Mouse (Mus musculus) B cell, adult 2 months (primary cell): ENCODE results near the gene Paxx.

ENCODE experiments used
- DNase-seq, 2 experiments: peaks; one replicate each; pipeline ENCODE4 v3.0.0; 2022

The Paxx gene

GRCm38 (mm10) chr2:25460551-25461309 lies at the start of gene Paxx:
Gene Paxx (minus strand): TSS chr2:25461094.
- peak; percentile 92 to 94 for DNase-seq

- DNase-seq, result peak; percentile 21 to 30
Measured at GRCm38 (mm10) chr2:25509912-25510311, 49.0 kb upstream of the Paxx start.

- DNase-seq, result peak; percentile 20 to 37
Measured at GRCm38 (mm10) chr2:25506964-25507363, 46.1 kb upstream of the Paxx start.

DNA sequence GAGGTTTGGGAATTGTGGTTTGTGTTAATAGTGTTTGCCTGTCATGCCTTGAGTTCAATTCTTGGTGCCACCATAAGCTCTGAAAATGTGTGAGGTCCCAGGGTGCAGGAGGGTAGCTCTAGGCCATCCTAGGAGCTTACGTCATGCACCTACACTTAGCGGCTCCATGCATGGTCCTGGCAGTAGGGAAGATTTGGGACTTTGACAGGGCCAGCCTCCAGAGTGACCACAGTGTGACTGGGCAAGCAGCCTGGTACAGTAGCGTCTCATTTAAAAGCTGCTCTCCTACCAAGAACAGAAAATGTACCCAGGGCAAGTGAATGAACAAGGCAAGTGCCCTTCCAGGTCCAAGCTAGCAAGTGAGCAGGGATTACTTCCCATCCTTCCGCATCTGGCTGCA lies 45.0 kb upstream of the Paxx start:
- no peak for DNase-seq

DNA sequence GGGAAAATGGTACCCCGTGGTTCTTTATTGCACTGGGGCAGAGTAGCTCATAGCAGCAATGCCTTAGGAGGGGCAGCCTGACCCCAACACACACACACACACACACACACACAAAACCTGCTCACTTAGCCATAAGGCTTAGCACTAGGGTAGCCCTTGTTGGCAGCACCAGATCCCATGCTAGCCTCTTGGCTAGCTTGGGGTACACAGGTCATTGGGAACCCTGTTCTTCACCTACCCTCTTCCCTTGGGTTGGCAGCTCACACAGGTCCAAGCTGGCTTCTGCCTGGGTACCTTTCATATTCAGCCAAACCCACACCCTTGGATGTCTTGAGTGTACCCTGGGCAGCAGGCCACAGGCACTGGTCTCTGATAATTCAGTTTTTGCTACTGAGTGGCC lies 44.1 kb upstream of the Paxx start:
- DNase-seq, result no peak

- DNase-seq, result no peak
Measured at GRCm38 (mm10) chr2:25504538-25504937, 43.6 kb upstream of the Paxx start.

DNA sequence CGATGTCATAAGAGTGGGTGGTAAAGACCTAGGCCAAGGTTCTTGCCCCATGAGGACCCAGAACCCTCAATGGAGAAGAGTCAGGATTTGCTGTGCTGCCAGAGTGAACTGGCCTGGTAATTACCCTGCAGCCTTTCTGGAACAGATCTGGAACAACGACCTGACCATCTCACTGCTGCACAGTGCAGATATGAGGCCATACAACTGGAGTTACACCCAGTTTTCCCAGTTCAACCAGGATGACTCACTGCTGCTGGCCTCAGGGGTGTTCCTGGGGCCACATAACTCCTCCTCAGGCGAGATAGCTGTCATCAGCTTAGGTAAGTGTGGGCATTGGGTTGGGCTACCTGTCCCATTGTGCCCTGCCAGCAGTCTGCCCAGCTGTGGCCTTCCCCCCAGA lies 41.8 kb upstream of the Paxx start:
- no peak for DNase-seq

- DNase-seq, result no peak
Measured at GRCm38 (mm10) chr2:25501593-25502486, 40.9 kb upstream of the Paxx start, which contains the start of gene C8g. Gene C8g (minus strand): TSS chr2:25501719.

DNA sequence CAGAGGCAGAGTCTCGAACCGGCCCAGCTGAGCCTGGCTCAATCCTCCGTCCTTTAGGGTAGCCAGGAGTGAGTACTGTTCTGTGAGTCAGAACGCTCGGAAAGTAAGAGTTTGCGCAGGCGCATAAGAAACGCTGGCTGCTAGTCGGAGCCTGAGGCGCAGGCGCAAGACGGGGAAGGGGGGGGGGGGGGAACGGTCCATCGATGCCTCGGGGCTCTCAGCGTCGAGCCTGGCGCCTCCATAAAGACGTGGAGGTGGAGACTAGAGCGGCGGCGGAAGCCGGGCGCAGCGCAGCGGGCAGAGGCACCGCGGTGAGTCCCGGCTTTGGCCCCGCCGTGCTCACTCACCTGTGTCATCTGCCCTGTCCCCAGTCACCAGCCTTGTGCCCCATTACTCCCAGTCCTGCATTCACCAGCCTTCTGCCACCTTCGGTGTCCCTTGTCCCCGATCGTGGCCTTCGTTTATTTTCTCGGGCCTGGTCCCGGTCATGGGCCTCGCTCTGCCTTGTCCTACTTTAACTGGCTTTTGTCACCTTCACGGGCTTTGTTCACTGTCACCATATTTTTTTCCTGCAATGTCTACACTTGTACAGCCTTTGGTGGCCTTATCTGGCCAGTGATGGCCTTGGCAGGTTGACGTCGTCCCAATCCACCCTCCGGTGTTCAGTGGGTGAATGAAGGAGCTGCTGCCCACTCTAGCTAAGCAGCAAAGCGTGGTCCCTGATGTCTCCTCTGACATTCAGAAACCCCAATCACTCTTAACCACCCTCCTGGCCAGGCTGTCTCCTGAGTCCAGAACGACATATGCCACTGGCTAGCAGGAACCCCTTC lies 39.9 kb upstream of the Paxx start, which contains the start of gene Fbxw5:
TSS of gene Fbxw5 (plus strand) at position 175 of the 830 bp plus-strand sequence.
- peak; percentile 76 to 78 for DNase-seq

- DNase-seq, result no peak
Measured at GRCm38 (mm10) chr2:25500071-25500575, 39.2 kb upstream of the Paxx start.

DNA sequence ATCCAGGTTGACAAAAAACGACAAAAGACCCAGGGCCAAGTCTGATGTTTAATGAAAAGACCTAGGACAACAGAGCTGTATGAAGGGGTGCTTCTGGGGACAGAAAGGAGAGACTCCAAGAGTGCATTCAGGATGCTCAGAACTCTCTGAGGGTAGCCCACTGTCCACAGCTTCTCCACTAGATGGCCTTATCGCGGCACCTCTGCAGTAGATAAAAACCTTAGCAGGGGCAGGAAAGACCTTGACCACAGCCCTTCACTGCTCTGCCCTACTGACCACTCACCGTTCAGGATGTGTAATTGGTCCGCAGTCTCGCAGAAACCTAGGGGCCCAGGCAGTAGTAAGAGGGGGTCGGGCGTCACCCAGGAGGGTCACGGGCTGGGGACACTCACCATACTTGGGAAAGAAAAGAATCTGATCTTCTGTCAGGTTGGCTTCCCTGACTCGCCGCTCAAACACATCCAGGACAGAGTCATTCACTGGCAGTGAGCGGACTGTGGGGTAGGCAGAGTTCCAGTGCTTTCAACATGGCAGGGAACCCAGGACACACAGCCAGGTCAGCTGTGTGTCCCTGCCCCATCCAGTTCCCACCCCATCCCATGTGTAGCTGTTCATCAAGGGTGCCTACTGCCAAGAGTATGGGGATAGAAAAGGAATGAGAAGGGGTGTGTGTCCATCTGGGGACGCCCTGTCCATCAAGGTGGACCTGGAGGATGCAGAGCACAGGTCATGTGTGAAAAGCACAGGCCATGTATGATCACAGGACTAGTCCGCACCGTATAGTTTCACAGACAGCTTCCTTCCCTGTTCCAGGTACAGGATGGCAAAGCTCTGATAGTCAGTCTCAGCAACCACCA lies 38.0 kb upstream of the Paxx start:
- no peak for DNase-seq

GRCm38 (mm10) chr2:25497846-25498575 lies 37.1 kb upstream of the Paxx start:
- no peak for DNase-seq

- DNase-seq, result peak; percentile 24 to 36
Measured at GRCm38 (mm10) chr2:25496462-25496861, 35.6 kb upstream of the Paxx start.

DNA sequence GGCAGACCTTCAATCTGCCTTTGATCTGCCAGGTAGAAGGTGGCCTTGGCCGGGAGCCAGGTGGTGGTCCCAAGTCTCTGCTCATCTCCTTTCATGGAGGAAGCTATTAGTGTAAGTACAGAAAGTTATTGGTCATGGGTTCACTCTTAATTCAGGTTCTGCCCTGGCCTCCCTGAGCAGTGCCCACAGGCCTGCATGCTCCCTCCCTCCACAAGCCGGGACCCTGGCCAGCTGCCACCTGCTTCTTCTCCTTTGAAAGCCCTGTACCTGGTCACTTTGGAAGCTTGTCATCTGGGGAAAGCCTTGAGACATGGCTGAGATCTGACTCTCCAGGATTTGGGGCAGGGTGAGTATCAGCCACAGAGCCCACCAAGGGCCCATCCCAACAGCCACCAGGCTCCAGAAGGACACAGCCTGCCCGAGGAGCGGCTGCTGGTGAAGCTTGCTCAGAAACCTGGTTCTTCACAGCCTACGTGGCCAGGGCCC lies 32.6 kb upstream of the Paxx start, which contains the start of gene Lcn12:
TSS of gene Lcn12 (minus strand) at position 436 of the 486 bp plus-strand sequence.
- no peak for DNase-seq

- no peak for DNase-seq
Measured at GRCm38 (mm10) chr2:25492988-25493387, 32.1 kb upstream of the Paxx start.

- no peak for DNase-seq
Measured at GRCm38 (mm10) chr2:25488671-25489068, 27.8 kb upstream of the Paxx start.

DNA sequence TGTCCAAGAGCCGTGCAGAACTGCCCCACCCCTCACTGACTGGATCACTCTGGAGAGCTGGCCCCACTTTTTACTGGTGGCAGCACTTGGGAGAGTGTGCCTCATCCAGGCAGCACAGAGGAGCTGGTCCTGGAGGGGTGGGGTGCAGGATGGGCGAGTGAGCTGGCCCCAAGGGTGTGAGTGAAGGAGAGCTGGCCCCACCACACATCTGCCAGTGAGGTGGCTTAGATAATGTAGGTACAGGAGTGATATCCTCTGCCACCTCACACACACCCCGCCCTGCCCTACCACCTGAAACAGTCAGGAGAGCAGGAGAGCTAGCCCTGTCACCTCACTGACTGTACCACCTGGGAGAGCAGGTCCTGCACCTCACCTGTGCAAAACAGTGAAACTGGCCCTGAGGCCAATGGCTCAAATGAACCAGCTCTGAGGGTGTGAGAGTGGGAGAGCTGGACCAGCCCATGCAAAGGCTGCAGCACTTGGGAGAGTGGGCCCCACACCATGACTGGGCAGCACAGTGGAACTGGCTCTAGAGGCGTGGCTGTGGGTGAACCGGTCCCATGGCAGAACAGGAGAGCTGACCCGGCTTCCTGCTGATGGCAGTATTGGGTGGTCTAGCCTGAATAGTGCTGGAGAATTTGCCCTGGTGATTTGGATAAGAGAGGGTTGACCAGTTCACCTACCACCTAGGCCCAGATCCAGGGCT lies 27.2 kb upstream of the Paxx start:
- DNase-seq, result no peak

- DNase-seq, result no peak
Measured at GRCm38 (mm10) chr2:25484901-25485647, 24.2 kb upstream of the Paxx start.

GRCm38 (mm10) chr2:25482969-25483368 lies 22.1 kb upstream of the Paxx start:
- DNase-seq, result peak; percentile 79 to 83
